Mouse (Mus musculus) midbrain, postnatal 0 days (tissue): Measurements from ENCODE around the gene Parp1. TPM values are rescaled to one million over a fixed set of nuclear protein-coding genes. Genes with fewer than 3 reads are reported as not detected.

Experiments used
- ATAC-seq: fragments of 200-750 bp; cut with Nextera tagmentation; 2 replicates; pipeline ENCODE4 v1.8.0; 2017; ENCODE audit warnings: moderate number of reproducible peaks, mild to moderate bottlenecking, moderate TSS enrichment, moderate library complexity; ENCODE audit not compliant: low FRiP score
- DNase-seq: peaks from one replicate; pipeline ENCODE4 v3.0.0-alpha.2; 2015; ENCODE audit warnings: low spot score
- H3K27ac ChIP-seq: fragments of 300-500 bp; sonication (generic); 2 replicates; pipeline ENCODE4 v1.5.1; 2014; ENCODE audit warnings: low read depth, mild to moderate bottlenecking, low read length, mixed read lengths
- H3K27me3 ChIP-seq: fragments of 300-500 bp; sonication (generic); 2 replicates; pipeline ENCODE4 v1.6.1; 2014; ENCODE audit warnings: low read length, control low read depth, mixed read lengths; ENCODE audit not compliant: insufficient read depth
- H3K36me3 ChIP-seq: fragments of 300-500 bp; sonication (generic); 2 replicates; pipeline ENCODE4 v1.6.1; 2014; ENCODE audit warnings: low read length, control low read depth, mixed read lengths; ENCODE audit not compliant: insufficient read depth
- H3K4me1 ChIP-seq: fragments of 300-500 bp; sonication (generic); 2 replicates; pipeline ENCODE4 v1.6.1; 2014; ENCODE audit warnings: mild to moderate bottlenecking, control low read depth, antibody characterized with exemption, low read length, mixed read lengths; ENCODE audit not compliant: insufficient read depth
- H3K4me2 ChIP-seq: fragments of 300-500 bp; sonication (generic); 2 replicates; pipeline ENCODE4 v1.6.1; 2014; ENCODE audit warnings: low read depth, mild to moderate bottlenecking, low read length, mixed read lengths; ENCODE audit not compliant: poor library complexity, severe bottlenecking
- H3K4me3 ChIP-seq: fragments of 300-500 bp; sonication (generic); 2 replicates; pipeline ENCODE4 v1.5.1; 2014; ENCODE audit warnings: low read depth, mild to moderate bottlenecking, low read length, moderate library complexity
- H3K9ac ChIP-seq: fragments of 300-500 bp; sonication (generic); replicated peaks from 2 replicates; pipeline ENCODE4 v1.6.1; 2014; ENCODE audit warnings: mild to moderate bottlenecking, low read length, moderate library complexity, mixed read lengths; ENCODE audit not compliant: poor library complexity, severe bottlenecking
- H3K9me3 ChIP-seq: fragments of 300-500 bp; sonication (generic); 2 replicates; pipeline ENCODE4 v1.6.1; 2016; ENCODE audit warnings: low read length, control low read depth
- CTCF ChIP-seq: IDR thresholded peaks from 2 replicates; pipeline ENCODE4 v1.5.1; 2016; ENCODE audit warnings: antibody characterized with exemption, mild to moderate bottlenecking
- WGBS: fragments of 180-500 bp; shearing (Covaris S2); extraction: QIAGEN DNeasy Blood & Tissue Kit; methylation state at CpG from one replicate; pipeline ENCODE4 v1.1.7; 2014; 5-methylcytosine and 5-hydroxymethylcytosine counted together
- polyA plus RNA-seq: library from polyadenylated mRNA; unstranded; fragments of >200 nt; fragmentation: Nextera tagmentation; extraction: Ambion mirVana; gene quantifications from 2 replicates; pipeline ENCODE4 v1.2.1, GENCODE M21; 2015
- total RNA-seq: library from RNA; depleted of rRNA; stranded (reverse); fragments of >200 nt; gene quantifications from 2 replicates; pipeline ENCODE4 v1.2.3, GENCODE M21; 2014

Parp1 gene
- total and polyA plus RNA-seq, 2 experiments from 2014 or later, result 43.0 to 66.3 TPM

- WGBS, result 79% methylated on average over 7 of the region's 7 CpGs
- ATAC-seq (no peak), DNase-seq (no peak)
- no peak for TF ChIP-seq CTCF
- Histone ChIP-seq H3K9me3 (no peaks in the 10 kb centered on the region), H3K9ac (no peak overlapping the region), H3K4me3 (no peak overlapping the region), H3K4me2 (no peak overlapping the region), H3K36me3 (no peaks in the 10 kb centered on the region), H3K4me1 (peaks cover 4% of the 10 kb centered on the region; the same call in 1 of the 2 replicates), H3K27ac (no peak overlapping the region), H3K27me3 (no peaks in the 10 kb centered on the region)
Observed at GRCm38 (mm10) chr1:180549539-180550308, 19.0 kb upstream of the Parp1 start.

- Histone ChIP-seq H3K36me3 (no peaks in the 10 kb centered on the region), H3K4me2 (no peak overlapping the region), H3K9ac (no peak overlapping the region), H3K27ac (no peak overlapping the region), H3K4me3 (no peak overlapping the region), H3K27me3 (no peaks in the 10 kb centered on the region), H3K9me3 (no peaks in the 10 kb centered on the region), H3K4me1 (peaks cover 4% of the 10 kb centered on the region; the same call in 1 of the 2 replicates)
- DNase-seq (peak; percentile 81), ATAC-seq (no peak)
- 18% methylated on average over 5 of the region's 5 CpGs for WGBS
- peak; percentile 82 for TF ChIP-seq CTCF
Observed at GRCm38 (mm10) chr1:180550770-180551169, 18.0 kb upstream of the Parp1 start.

- no peak overlapping the region for H3K4me2 ChIP-seq
- H3K9me3 ChIP-seq, result no peaks in the 10 kb centered on the region
- no peaks in the 10 kb centered on the region for H3K27me3 ChIP-seq
- no peaks in the 10 kb centered on the region for H3K4me1 ChIP-seq
- H3K36me3 ChIP-seq, result no peaks in the 10 kb centered on the region
- H3K9ac ChIP-seq, result no peak overlapping the region
- H3K4me3 ChIP-seq, result no peak overlapping the region
- no peak overlapping the region for H3K27ac ChIP-seq
- no peak for ATAC-seq
- DNase-seq, result no peak
- 88% methylated on average over 5 of the region's 5 CpGs for WGBS
- TF ChIP-seq CTCF, result no peak
Observed at GRCm38 (mm10) chr1:180556899-180557298, 11.8 kb upstream of the Parp1 start.

- no peak for DNase-seq
- no peak overlapping the region for H3K27ac ChIP-seq
- WGBS, result 25% methylated on average over 8 of the region's 8 CpGs
Observed at GRCm38 (mm10) chr1:180559454-180559853, 9.3 kb upstream of the Parp1 start.

GRCm38 (mm10) chr1:180561187-180561586 is 7.5 kb upstream of the Parp1 start:
- no peaks in the 10 kb centered on the region for H3K27me3 ChIP-seq
- no peaks in the 10 kb centered on the region for H3K4me1 ChIP-seq
- H3K9me3 ChIP-seq, result no peaks in the 10 kb centered on the region
- H3K36me3 ChIP-seq, result no peaks in the 10 kb centered on the region
- ATAC-seq, result no peak
- no peak overlapping the region for H3K4me3 ChIP-seq
- WGBS, result 73% methylated on average over 3 of the region's 3 CpGs
- no peak overlapping the region for H3K9ac ChIP-seq
- no peak for DNase-seq
- H3K27ac ChIP-seq, result no peak overlapping the region
- no peak for TF ChIP-seq CTCF
- H3K4me2 ChIP-seq, result no peak overlapping the region

More at GRCm38 (mm10) chr1:180559454-180559853, 9.3 kb upstream of the Parp1 start:
- no peak overlapping the region for H3K4me3 ChIP-seq
- H3K9ac ChIP-seq, result no peak overlapping the region
- no peak for ATAC-seq
- no peak overlapping the region for H3K4me2 ChIP-seq
- no peak for TF ChIP-seq CTCF
- no peaks in the 10 kb centered on the region for H3K27me3 ChIP-seq
- H3K4me1 ChIP-seq, result no peaks in the 10 kb centered on the region
- H3K36me3 ChIP-seq, result no peaks in the 10 kb centered on the region
- H3K9me3 ChIP-seq, result no peaks in the 10 kb centered on the region

GRCm38 (mm10) chr1:180564885-180565284 is 3.8 kb upstream of the Parp1 start:
- no peaks in the 10 kb centered on the region for H3K9me3 ChIP-seq
- no peak for TF ChIP-seq CTCF
- no peaks in the 10 kb centered on the region for H3K27me3 ChIP-seq
- H3K36me3 ChIP-seq, result no peaks in the 10 kb centered on the region
- no peak overlapping the region for H3K4me2 ChIP-seq
- H3K9ac ChIP-seq, result no peak overlapping the region
- H3K4me3 ChIP-seq, result no peak overlapping the region
- no peaks in the 10 kb centered on the region for H3K4me1 ChIP-seq
- DNase-seq (no peak), ATAC-seq (no peak)
- 71% methylated on average over 5 of the region's 5 CpGs for WGBS
- H3K27ac ChIP-seq, result no peak overlapping the region
